Mouse (Mus musculus) small intestine, adult 2 months (tissue): Measurements from ENCODE around the gene Ets1.

Experiments used
- CTCF ChIP-seq: fragments of 200-500 bp; IDR thresholded peaks from 2 replicates; pipeline ENCODE4 v1.5.1; 2012; ENCODE audit warnings: low read depth, mild to moderate bottlenecking, control low read depth, inconsistent platforms, low read length, moderate library complexity, mixed read lengths; ENCODE audit not compliant: insufficient replicate concordance, insufficient read length; ENCODE audit errors: extremely low read depth
- POLR2A ChIP-seq: fragments of 200-500 bp; IDR thresholded peaks from 2 replicates; pipeline ENCODE4 v1.6.1; 2012; ENCODE audit warnings: low read depth, mild to moderate bottlenecking, control low read depth, inconsistent platforms, low read length, moderate library complexity

- TF ChIP-seq POLR2A: no peak
- no peak for TF ChIP-seq CTCF
These were observed 42.2 kb upstream of the Ets1 start for GRCm38 (mm10) chr9:32593816-32594215.
